Mouse (Mus musculus): ENCODE results near the gene 1700003H04Rik. TPM values are rescaled to one million over a fixed set of nuclear protein-coding genes. Genes with fewer than 3 reads are reported as not detected.

1700003H04Rik gene
- polyA plus RNA-seq (2011; ENCODE audit: insufficient read length, low read depth, missing spikeins), result not detected in 2 replicates

DNA sequence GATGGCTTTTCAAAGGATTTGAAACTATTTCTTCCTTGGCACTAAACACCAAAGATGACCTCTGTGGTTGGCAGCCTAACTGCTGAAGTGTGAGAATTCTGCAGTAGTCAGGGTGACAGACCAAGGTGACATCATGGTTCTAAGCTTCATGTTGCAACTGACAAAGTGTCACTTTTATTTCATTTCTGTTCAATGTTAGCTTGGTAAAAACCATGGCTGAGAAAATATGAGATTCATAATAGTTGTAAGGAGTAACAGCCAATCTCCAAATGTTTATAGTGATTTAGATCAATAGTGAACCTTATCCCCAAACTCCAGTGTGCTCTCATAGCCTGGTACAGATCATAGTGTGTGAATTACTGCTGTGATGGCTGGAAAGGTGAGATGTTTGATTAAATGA lies at the start of gene 1700003H04Rik:
1700003H04Rik (minus strand) TSS at position 101 of the 400 bp plus-strand sequence.
- no peak within 1 kb of the TSS for H3K27ac ChIP-seq (ENCODE audit: insufficient read depth, low read length)
- no peak within 1 kb of the TSS for H3K4me3 ChIP-seq (ENCODE audit: insufficient read depth, low read length)
- no peaks in the 10 kb centered on the region for H3K4me1 ChIP-seq (ENCODE audit: control insufficient read depth, insufficient read depth, low read length)
- no peak for TF ChIP-seq CTCF (IDR thresholded peaks at IDR 0.05; ENCODE audit: borderline replicate concordance, insufficient read depth, low read length)
- no peak for TF ChIP-seq POLR2A (IDR thresholded peaks at IDR 0.05; ENCODE audit: low read depth, low read length)

DNA sequence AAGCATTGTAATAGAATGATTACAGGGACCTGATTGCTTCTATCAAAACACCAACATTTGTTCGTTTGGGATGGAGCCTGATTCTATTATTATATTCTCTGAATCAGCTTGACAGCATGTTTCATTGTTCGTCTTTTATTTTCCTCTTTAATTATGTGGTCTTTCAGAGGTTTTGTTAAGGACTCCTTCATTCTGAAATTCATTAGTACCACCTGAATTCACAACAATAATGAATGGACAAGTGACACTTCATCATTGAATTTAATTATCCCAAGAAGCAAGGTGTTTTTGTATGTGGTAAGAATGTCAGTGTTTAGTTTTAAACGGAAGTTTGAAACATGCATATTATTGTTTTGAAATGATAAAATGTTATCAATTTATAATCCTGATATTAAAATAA lies 42.1 kb upstream of the 1700003H04Rik start:
- Histone ChIP-seq H3K4me1 (ENCODE audit: control insufficient read depth, insufficient read depth, low read length) (no peaks in the 10 kb centered on the region), H3K27ac (ENCODE audit: insufficient read depth, low read length) (no peak overlapping the region), H3K4me3 (ENCODE audit: insufficient read depth, low read length) (no peak overlapping the region)
- no peak for TF ChIP-seq POLR2A (IDR thresholded peaks at IDR 0.05; ENCODE audit: low read depth, low read length)
- TF ChIP-seq CTCF (IDR thresholded peaks at IDR 0.05; ENCODE audit: borderline replicate concordance, insufficient read depth, low read length), result no peak

DNA sequence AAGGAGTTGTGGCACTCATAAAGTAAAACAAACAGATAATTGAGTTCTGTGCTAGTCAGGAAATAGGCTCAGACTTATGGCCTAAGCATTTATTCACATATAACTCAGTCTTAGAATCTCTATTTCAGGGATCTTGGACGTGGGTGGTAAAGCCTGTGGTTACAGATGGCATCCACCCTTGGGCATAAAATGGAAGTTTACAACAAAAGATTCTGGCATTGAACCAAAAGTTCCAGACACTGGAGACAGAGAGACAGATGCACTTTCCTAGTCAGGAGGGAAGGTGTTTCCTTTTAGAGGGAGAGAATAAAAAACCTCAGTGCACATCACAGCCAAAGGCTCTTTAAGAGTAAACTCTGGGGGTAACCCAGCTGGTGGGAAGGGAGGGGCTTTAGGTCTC lies 32.4 kb upstream of the 1700003H04Rik start:
- Histone ChIP-seq H3K27ac (ENCODE audit: insufficient read depth, low read length) (no peak overlapping the region), H3K4me3 (ENCODE audit: insufficient read depth, low read length) (no peak overlapping the region), H3K4me1 (ENCODE audit: control insufficient read depth, insufficient read depth, low read length) (no peaks in the 10 kb centered on the region)
- TF ChIP-seq POLR2A (IDR thresholded peaks at IDR 0.05; ENCODE audit: low read depth, low read length), result no peak
- no peak for TF ChIP-seq CTCF (IDR thresholded peaks at IDR 0.05; ENCODE audit: borderline replicate concordance, insufficient read depth, low read length)

DNA sequence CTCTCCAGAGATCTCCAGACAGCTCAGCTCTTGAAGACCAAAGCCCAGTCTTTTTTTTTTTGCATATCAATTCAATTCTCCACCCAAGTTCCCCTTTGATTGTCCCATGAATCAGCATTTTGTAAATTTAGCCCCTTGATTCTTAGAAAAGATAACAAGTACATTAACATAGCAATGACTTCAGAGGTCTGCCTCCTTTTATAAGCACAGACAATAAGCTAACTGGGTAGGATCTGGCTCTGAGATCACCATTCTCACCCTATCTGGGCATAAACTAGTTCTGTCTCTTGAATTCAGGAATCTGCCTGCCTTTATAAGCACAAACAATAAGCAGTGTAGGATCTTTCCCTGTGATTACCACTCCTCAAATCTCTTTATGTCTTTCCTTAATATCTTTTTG lies 29.1 kb upstream of the 1700003H04Rik start:
- TF ChIP-seq CTCF (IDR thresholded peaks at IDR 0.05; ENCODE audit: borderline replicate concordance, insufficient read depth, low read length) (no peak), POLR2A (IDR thresholded peaks at IDR 0.05; ENCODE audit: low read depth, low read length) (no peak)

DNA sequence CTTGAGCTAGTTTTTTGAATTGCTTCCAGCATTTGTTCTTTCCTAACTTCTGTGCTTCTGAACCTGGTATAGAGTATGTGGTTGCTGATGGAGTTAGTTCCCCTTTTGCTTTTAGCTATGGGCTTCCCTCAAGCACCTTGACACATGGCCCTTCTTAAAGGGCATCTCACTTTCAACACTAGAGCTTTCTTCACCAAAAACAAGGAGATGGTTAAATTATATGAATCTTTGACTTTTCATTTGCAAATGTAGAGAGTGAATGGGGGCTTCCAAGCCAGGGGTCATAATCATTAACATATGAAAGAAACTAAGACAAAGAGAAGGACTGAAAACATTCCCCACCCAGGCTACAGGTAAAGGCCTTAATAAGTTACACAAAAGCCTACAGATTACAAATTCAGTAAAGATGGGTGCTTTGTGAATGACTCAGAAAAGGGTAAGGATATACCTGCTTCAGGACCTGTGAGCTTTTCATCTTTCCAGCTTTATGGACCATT lies 25.2 kb upstream of the 1700003H04Rik start:
- Histone ChIP-seq H3K27ac (ENCODE audit: insufficient read depth, low read length) (no peak overlapping the region), H3K4me3 (ENCODE audit: insufficient read depth, low read length) (no peak overlapping the region), H3K4me1 (ENCODE audit: control insufficient read depth, insufficient read depth, low read length) (no peaks in the 10 kb centered on the region)
- no peak for TF ChIP-seq CTCF (IDR thresholded peaks at IDR 0.05; ENCODE audit: borderline replicate concordance, insufficient read depth, low read length)

More for the DNA sequence above, 29.1 kb upstream of the 1700003H04Rik start:
- H3K27ac ChIP-seq (ENCODE audit: insufficient read depth, low read length), result no peak overlapping the region
- no peaks in the 10 kb centered on the region for H3K4me1 ChIP-seq (ENCODE audit: control insufficient read depth, insufficient read depth, low read length)
- H3K4me3 ChIP-seq (ENCODE audit: insufficient read depth, low read length), result no peak overlapping the region

DNA sequence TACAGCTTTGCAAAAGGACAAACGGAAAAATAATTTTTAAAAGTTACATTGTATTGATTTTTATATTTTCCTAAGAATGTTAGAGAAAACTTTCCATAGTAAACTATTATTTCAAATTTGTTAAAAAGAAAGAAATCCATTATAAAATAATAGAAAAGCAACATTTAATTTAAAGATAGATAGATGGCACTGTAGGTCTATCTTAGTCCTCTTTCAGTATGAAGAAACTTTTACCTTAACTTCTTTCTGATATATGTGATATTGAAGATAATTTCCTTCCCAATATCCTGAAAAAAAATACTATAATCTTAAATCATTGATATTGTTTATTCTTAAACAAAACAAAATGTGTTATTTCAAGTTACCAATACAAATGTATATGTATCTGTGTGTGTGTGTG lies 24.6 kb upstream of the 1700003H04Rik start:
- no peak overlapping the region for H3K27ac ChIP-seq (ENCODE audit: insufficient read depth, low read length)
- no peaks in the 10 kb centered on the region for H3K4me1 ChIP-seq (ENCODE audit: control insufficient read depth, insufficient read depth, low read length)
- no peak overlapping the region for H3K4me3 ChIP-seq (ENCODE audit: insufficient read depth, low read length)
- no peak for TF ChIP-seq POLR2A (IDR thresholded peaks at IDR 0.05; ENCODE audit: low read depth, low read length)
- TF ChIP-seq CTCF (IDR thresholded peaks at IDR 0.05; ENCODE audit: borderline replicate concordance, insufficient read depth, low read length), result no peak

DNA sequence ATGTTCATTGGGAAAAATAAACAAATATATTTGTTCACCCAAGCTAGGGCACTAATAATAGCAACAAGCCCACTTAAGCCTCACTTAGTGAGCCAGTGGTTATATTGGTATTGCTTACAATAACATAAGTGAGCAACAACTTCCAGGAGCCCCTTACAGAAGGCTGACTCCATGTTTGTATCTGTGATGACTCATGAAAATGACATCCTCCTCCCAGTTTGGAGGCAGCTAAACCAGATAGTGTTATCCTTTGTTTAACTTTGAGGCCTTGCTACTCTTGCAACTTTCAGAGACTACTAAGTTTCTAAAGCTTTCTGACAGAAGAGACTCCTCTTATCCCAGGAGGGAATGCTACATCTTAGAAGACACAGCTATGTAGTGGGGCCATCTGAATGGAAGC lies 16.9 kb upstream of the 1700003H04Rik start:
- Histone ChIP-seq H3K4me1 (ENCODE audit: control insufficient read depth, insufficient read depth, low read length) (no peaks in the 10 kb centered on the region; the same call in 1 of the 2 replicates), H3K4me3 (ENCODE audit: insufficient read depth, low read length) (no peak overlapping the region), H3K27ac (ENCODE audit: insufficient read depth, low read length) (no peak overlapping the region)
- no peak for TF ChIP-seq POLR2A (IDR thresholded peaks at IDR 0.05; ENCODE audit: low read depth, low read length)
- TF ChIP-seq CTCF (IDR thresholded peaks at IDR 0.05; ENCODE audit: borderline replicate concordance, insufficient read depth, low read length), result no peak

DNA sequence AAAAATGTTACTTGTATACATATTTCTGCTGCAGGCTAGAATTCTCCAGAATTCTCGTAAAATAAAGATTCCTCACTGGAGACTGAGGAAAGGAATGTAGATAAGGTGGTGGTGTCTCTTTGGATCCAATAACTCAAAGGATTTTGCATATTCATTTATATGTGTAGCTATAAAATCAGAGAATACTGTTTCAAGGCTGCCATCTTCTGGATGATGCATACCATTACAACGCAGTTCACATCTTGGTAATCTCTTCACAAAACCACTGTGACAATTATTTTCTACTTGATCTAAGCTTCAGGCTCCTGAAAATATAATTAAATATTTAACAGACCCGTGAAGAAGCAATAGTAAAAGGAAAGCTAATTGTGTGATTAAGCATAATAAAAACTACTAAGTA lies 6.6 kb upstream of the 1700003H04Rik start:
- H3K27ac ChIP-seq (ENCODE audit: insufficient read depth, low read length), result no peak overlapping the region
- no peak for TF ChIP-seq POLR2A (IDR thresholded peaks at IDR 0.05; ENCODE audit: low read depth, low read length)
- H3K4me3 ChIP-seq (ENCODE audit: insufficient read depth, low read length), result no peak overlapping the region
- H3K4me1 ChIP-seq (ENCODE audit: control insufficient read depth, insufficient read depth, low read length), result no peaks in the 10 kb centered on the region

DNA sequence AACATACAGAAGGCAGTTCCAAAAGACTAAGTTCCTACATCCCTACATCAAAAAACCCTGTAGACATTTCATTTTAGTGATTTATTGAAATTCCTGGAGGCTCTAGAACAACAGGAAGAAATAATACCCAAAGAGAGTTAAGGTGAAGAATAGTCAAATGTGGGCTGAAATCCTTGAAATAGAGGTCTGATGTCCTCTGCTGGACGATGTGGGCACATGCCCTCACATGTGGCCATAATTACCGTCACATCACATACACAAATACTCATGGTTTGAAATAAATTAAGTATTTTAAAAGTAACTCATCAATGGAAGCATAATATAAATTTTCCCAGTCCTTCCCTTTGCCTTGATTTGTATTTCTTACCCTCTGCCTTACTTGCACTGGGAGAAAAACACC lies 4.9 kb upstream of the 1700003H04Rik start:
- Histone ChIP-seq H3K4me3 (ENCODE audit: insufficient read depth, low read length) (no peak overlapping the region), H3K27ac (ENCODE audit: insufficient read depth, low read length) (no peak overlapping the region), H3K4me1 (ENCODE audit: control insufficient read depth, insufficient read depth, low read length) (no peaks in the 10 kb centered on the region)
- TF ChIP-seq POLR2A (IDR thresholded peaks at IDR 0.05; ENCODE audit: low read depth, low read length), result no peak
- 0 out of 2 replicates have a peak, but pooled peaks have one; percentile 9 for TF ChIP-seq CTCF (IDR thresholded peaks at IDR 0.05; ENCODE audit: borderline replicate concordance, insufficient read depth, low read length)

DNA sequence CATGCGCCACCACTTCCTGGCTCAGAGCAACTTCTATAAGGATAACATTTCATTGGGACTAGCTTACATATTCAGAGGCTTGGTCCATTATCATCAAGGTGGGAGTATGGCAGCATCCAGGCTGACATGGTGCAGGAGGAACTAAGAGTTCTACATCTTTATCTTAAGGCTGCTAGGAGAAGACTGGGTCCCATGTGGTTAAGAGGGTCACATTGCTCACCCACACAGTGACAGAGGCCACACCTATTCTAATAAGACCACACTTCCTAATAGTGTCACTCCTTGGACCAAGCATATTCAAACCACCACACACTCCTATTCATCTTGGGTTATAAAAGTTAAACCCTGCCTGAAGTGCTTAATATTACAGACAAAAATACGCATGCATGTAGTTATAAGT lies 23.6 kb downstream of the 1700003H04Rik start:
- TF ChIP-seq POLR2A (IDR thresholded peaks at IDR 0.05; ENCODE audit: low read depth, low read length) (no peak), CTCF (IDR thresholded peaks at IDR 0.05; ENCODE audit: borderline replicate concordance, insufficient read depth, low read length) (no peak)
- no peak overlapping the region for H3K4me3 ChIP-seq (ENCODE audit: insufficient read depth, low read length)
- H3K27ac ChIP-seq (ENCODE audit: insufficient read depth, low read length), result no peak overlapping the region
- no peaks in the 10 kb centered on the region for H3K4me1 ChIP-seq (ENCODE audit: control insufficient read depth, insufficient read depth, low read length)

DNA sequence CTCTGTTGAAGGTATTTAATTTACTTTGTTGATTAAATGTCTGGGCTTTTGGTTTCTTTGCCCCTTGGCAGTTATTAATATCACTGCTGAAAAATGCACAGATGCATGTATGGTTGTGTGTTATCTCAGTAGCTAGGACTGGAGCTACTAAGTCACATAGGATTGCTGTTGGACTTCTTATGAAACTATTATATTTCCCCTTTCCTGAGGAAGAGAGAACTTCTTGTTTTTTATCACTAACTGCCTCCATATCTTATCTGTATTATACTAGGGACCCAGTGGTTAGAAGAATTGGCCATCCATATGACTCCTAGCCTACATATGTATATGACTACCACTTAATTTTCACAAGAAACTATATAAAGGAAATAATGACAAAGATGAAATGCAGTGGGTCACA lies 24.9 kb downstream of the 1700003H04Rik start:
- no peak overlapping the region for H3K27ac ChIP-seq (ENCODE audit: insufficient read depth, low read length)
- H3K4me3 ChIP-seq (ENCODE audit: insufficient read depth, low read length), result no peak overlapping the region
- H3K4me1 ChIP-seq (ENCODE audit: control insufficient read depth, insufficient read depth, low read length), result no peaks in the 10 kb centered on the region
- no peak for TF ChIP-seq CTCF (IDR thresholded peaks at IDR 0.05; ENCODE audit: borderline replicate concordance, insufficient read depth, low read length)
- TF ChIP-seq POLR2A (IDR thresholded peaks at IDR 0.05; ENCODE audit: low read depth, low read length), result no peak
